Mouse (Mus musculus) olfactory bulb, adult 2 months (tissue): ENCODE data around the gene Nelfa. TPM values are rescaled to one million over a fixed set of nuclear protein-coding genes. Genes with fewer than 3 reads are reported as not detected.

ENCODE experiments used
- H3K27ac ChIP-seq: fragments of 200-500 bp; 2 replicates; pipeline ENCODE4 v1.5.1; 2012; ENCODE audit warnings: low read depth, low read length; ENCODE audit not compliant: insufficient read depth
- H3K4me1 ChIP-seq: fragments of 200-500 bp; 2 replicates; pipeline ENCODE4 v1.6.1; 2012; ENCODE audit warnings: low read length; ENCODE audit not compliant: control insufficient read depth, insufficient read depth
- H3K4me3 ChIP-seq: fragments of 200-500 bp; 2 replicates; pipeline ENCODE4 v1.5.1; 2012; ENCODE audit warnings: mild to moderate bottlenecking, low read depth, low read length, moderate library complexity; ENCODE audit not compliant: insufficient read depth
- CTCF ChIP-seq: fragments of 200-500 bp; IDR thresholded peaks from 2 replicates; pipeline ENCODE4 v1.5.1; 2012; ENCODE audit warnings: low read depth, mild to moderate bottlenecking, low read length, moderate library complexity; ENCODE audit not compliant: insufficient read depth
- POLR2A ChIP-seq: fragments of 200-500 bp; IDR thresholded peaks from 2 replicates; pipeline ENCODE4 v1.6.1; 2012; ENCODE audit warnings: mild to moderate bottlenecking, low read depth, low read length, moderate library complexity; ENCODE audit not compliant: insufficient read depth
- WGBS: fragments of 180-500 bp; shearing (Covaris S2); methylation state at CpG from one replicate; pipeline ENCODE4 v1.1.7; 2018; 5-methylcytosine and 5-hydroxymethylcytosine counted together
- polyA plus RNA-seq: library from polyadenylated mRNA; stranded (reverse); fragments of >200 nt; gene quantifications from 2 replicates; pipeline ENCODE4 v1.2.4, GENCODE M21; 2012; ENCODE audit warnings: low replicate concordance; ENCODE audit not compliant: missing spikeins, insufficient read depth, insufficient read length

The Nelfa gene
- polyA plus RNA-seq = not detected in 2 replicates

GRCm38 (mm10) chr5:33936120-33936707 lies at the start of gene Nelfa:
Nelfa (minus strand) TSS chr5:33936413.
- Histone ChIP-seq H3K27ac (peak within 1 kb of the TSS; percentile 68), H3K4me3 (peak within 1 kb of the TSS; percentile 75), H3K4me1 (no peaks in the 10 kb centered on the region)
- peak; percentile 67; the same call in 1 of the 2 replicates for TF ChIP-seq POLR2A
- 0 out of 2 replicates have a peak, but pooled peaks have one; percentile 10 for TF ChIP-seq CTCF
- under 1% methylated on average over 60 of the region's 61 CpGs for WGBS

GRCm38 (mm10) chr5:33983309-33984121 lies 47.3 kb upstream of the Nelfa start, which contains the start of gene Gm1673:
Gm1673 (plus strand) TSS chr5:33983433.
- peak within 1 kb of the TSS; percentile 71 for H3K4me3 ChIP-seq
- H3K27ac ChIP-seq = peak within 1 kb of the TSS; percentile 99
- peaks cover 16% of the 10 kb centered on the region for H3K4me1 ChIP-seq
- TF ChIP-seq CTCF = peak; percentile 68
- TF ChIP-seq POLR2A = peak; percentile 85; the same call in 1 of the 2 replicates
- whole genome bisulfite sequencing = under 1% methylated on average over 88 of the region's 88 CpGs

- peaks cover 16% of the 10 kb centered on the region for H3K4me1 ChIP-seq
- H3K4me3 ChIP-seq = peak overlapping the region; percentile 71
- H3K27ac ChIP-seq = peak overlapping the region; percentile 99
- WGBS = 3% methylated on average over 26 of the region's 26 CpGs
- TF ChIP-seq POLR2A (no peak), CTCF (no peak)
Measured at GRCm38 (mm10) chr5:33982731-33983259, 46.6 kb upstream of the Nelfa start.

- TF ChIP-seq POLR2A (no peak), CTCF (no peak)
- 43% methylated on average over 3 of the region's 3 CpGs for WGBS
- H3K4me1 ChIP-seq = no peaks in the 10 kb centered on the region
- H3K4me3 ChIP-seq = no peak overlapping the region
- H3K27ac ChIP-seq = no peak overlapping the region
Measured at GRCm38 (mm10) chr5:33976267-33976666, 40.1 kb upstream of the Nelfa start.

- no peak overlapping the region for H3K27ac ChIP-seq
- WGBS = 52% methylated on average over 2 of the region's 2 CpGs
- H3K4me3 ChIP-seq = no peak overlapping the region
- TF ChIP-seq POLR2A (no peak), CTCF (no peak)
- no peaks in the 10 kb centered on the region for H3K4me1 ChIP-seq
Measured at GRCm38 (mm10) chr5:33974736-33975135, 38.5 kb upstream of the Nelfa start.

- H3K4me3 ChIP-seq = no peak overlapping the region
- H3K4me1 ChIP-seq = no peaks in the 10 kb centered on the region
- H3K27ac ChIP-seq = no peak overlapping the region
- WGBS = 78% methylated on average over 4 of the region's 4 CpGs
- TF ChIP-seq POLR2A (no peak), CTCF (no peak)
Measured at GRCm38 (mm10) chr5:33959382-33959781, 23.2 kb upstream of the Nelfa start.

- no peaks in the 10 kb centered on the region for H3K4me1 ChIP-seq
- TF ChIP-seq CTCF (no peak), POLR2A (no peak)
- WGBS = 85% methylated on average over 4 of the region's 4 CpGs
Measured at GRCm38 (mm10) chr5:33955868-33956267, 19.7 kb upstream of the Nelfa start.

GRCm38 (mm10) chr5:33954354-33954753 lies 18.1 kb upstream of the Nelfa start:
- H3K4me3 ChIP-seq = peak overlapping the region; percentile 59
- TF ChIP-seq CTCF (peak; percentile 82), POLR2A (no peak)
- no peaks in the 10 kb centered on the region for H3K4me1 ChIP-seq
- H3K27ac ChIP-seq = no peak overlapping the region
- WGBS = 10% methylated on average over 10 of the region's 10 CpGs

More at GRCm38 (mm10) chr5:33955868-33956267, 19.7 kb upstream of the Nelfa start:
- Histone ChIP-seq H3K27ac (no peak overlapping the region), H3K4me3 (no peak overlapping the region)

- Histone ChIP-seq H3K4me3 (peak overlapping the region; percentile 59), H3K4me1 (no peaks in the 10 kb centered on the region), H3K27ac (0 out of 2 replicates have a peak overlapping the region, but pooled peaks have one; percentile 24)
- TF ChIP-seq CTCF (no peak), POLR2A (no peak)
- 43% methylated on average over 17 of the region's 17 CpGs for whole genome bisulfite sequencing
Measured at GRCm38 (mm10) chr5:33953471-33954185, 17.4 kb upstream of the Nelfa start.
